Mouse (Mus musculus): ENCODE data around the gene Nxpe4. TPM values are rescaled to one million over a fixed set of nuclear protein-coding genes. Genes with fewer than 3 reads are reported as not detected.
A peak's percentile ranks its signal among the peaks of the same experiment; 100 is the strongest.
"Not testable (repeated sequence)": the region's sequence is repeated elsewhere in the genome, so short reads cannot be mapped to it uniquely, and the experiment has no call there.

Gene Nxpe4
- polyA plus RNA-seq (2015; fragmentation: Nextera tagmentation; extraction: Ambion mirVana) = 7.8 and 8.1 TPM in 2 replicates

DNA sequence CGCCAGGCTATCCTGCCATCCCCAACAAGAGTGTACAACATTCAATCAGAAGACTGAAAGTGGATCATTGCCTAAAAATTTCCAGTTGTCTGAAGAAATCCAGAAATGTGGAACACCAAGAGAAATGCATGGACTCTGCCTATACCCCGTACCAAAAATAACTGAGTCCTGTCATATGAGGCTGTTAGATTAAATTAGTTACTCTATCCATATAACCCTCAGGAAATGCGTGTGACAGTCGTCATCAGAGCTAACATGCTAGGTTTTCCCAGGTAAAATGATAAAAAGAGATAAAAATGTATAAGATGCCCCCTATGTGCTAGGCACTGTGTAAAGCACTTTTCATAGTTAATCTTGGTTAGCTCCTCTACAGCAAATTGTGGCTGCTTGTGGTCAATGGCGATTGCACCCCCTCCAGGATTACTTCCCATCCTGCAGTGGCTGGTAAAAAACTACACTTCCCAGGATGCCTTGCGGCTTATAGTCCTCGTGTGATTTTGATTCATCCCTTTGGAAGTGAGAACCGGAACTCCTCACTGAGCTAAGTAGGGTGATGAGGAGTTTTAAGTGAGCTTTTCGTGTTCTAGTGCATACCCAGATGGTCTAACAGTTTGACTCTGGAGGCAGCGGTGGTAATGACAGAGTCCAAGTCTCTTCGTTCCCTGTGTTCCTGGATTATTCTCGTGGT, at the start of gene Nxpe4:
TSS of gene Nxpe4 (plus strand) at position 519 of the 688 bp plus-strand sequence.
- H3K9ac ChIP-seq = no peak within 1 kb of the TSS
- WGBS (ENCODE audit: insufficient replicate concordance) = 24% methylated on average over 12 of the region's 12 CpGs

GRCm38 (mm10) chr9:48126815-48127214, 35.0 kb upstream of the Nxpe4 start:
- Histone ChIP-seq H3K4me1 (replicated peaks) (no peaks in the 10 kb centered on the region), H3K4me3 (replicated peaks) (no peak overlapping the region), H3K9ac (no peak overlapping the region), H3K9me3 (replicated peaks) (no peaks in the 10 kb centered on the region), H3K27ac (replicated peaks) (no peak overlapping the region), H3K36me3 (replicated peaks) (no peaks in the 10 kb centered on the region), H3K27me3 (no peaks in the 10 kb centered on the region), H3K4me2 (no peak overlapping the region)
- 16% methylated on average over 3 of the region's 3 CpGs for WGBS (ENCODE audit: insufficient replicate concordance)
- no peak for ATAC-seq (ENCODE audit: insufficient read depth)

More for the DNA sequence above, at the start of gene Nxpe4:
- Histone ChIP-seq H3K4me3 (replicated peaks) (0 out of 2 replicates have a peak within 1 kb of the TSS, but pooled peaks have one; percentile 2), H3K9me3 (replicated peaks) (no peaks in the 10 kb centered on the region), H3K27ac (replicated peaks) (no peak within 1 kb of the TSS), H3K4me2 (peak within 1 kb of the TSS; percentile 3), H3K4me1 (replicated peaks) (no peaks in the 10 kb centered on the region), H3K27me3 (no peaks in the 10 kb centered on the region), H3K36me3 (replicated peaks) (no peaks in the 10 kb centered on the region)
- no peak for ATAC-seq (ENCODE audit: insufficient read depth)

DNA sequence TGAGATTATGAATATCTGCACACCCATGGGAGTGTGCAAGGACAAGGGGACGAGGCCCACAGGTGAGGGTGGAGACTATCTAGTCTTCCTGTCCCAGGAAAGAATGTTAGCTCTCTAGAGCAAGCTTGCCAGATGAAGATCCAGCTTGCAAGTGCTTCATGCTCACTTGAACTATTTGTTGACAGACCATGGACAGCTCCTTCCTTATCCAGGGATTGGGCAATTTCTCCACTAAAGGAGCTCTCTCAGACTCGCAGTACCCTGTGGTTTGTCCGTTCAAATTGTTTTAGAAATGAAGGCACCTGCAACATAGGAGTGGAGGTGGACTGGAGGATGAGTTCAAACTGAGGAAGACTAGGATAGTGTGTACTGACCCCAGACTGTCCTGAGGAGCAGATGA, 24.3 kb upstream of the Nxpe4 start:
- Histone ChIP-seq H3K36me3 (replicated peaks) (no peaks in the 10 kb centered on the region), H3K27me3 (no peaks in the 10 kb centered on the region), H3K4me1 (replicated peaks) (no peaks in the 10 kb centered on the region), H3K4me3 (replicated peaks) (no peak overlapping the region), H3K9ac (no peak overlapping the region), H3K27ac (replicated peaks) (no peak overlapping the region), H3K9me3 (replicated peaks) (no peaks in the 10 kb centered on the region), H3K4me2 (no peak overlapping the region)
- WGBS (ENCODE audit: insufficient replicate concordance) = 13% methylated on average over 3 of the region's 3 CpGs
- no peak for ATAC-seq (ENCODE audit: insufficient read depth)

DNA sequence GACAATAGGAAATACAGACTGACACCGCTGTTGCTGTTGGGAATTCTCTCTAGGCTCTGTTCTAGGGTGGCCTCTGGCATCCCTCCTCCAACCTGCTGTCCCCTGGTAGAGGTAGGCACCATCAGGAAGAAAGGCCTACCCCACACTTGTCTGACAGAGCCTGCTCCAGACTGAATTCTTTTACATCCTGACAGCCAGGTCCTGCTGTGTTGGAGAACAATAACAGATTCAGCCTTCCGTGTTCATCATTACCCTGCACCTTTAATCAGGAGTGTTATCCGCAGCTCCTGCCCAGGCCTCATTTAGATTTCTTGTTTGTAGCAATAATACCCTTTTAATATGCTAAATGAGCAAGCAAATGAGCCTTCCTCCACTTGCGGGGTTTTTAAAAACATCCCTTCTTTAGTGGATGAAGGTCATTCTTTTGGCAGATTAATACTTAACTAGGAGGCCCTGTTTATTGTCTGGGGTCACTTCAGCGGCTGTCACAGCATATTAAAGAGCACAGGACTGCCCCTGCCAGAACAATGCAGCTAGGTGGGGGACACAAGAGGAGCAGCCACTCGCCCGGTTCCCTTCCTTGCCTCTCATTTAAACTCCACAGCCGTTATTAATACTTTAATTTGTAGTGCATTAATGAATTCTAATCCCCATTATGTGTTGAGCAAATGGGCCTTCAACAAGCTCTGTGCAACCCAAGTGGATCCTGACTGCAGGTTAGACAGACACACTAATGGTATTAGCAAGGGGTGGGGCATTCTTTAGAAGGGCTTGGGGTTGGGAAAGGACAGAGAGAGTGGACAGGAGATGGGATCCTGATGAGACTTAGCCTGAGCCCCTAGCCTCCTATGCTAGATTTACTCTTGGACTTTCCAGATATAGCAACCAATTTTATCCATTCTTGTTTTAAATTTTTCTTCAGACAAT, 21.1 kb upstream of the Nxpe4 start:
- H3K36me3 ChIP-seq (replicated peaks) = no peaks in the 10 kb centered on the region
- no peaks in the 10 kb centered on the region for H3K9me3 ChIP-seq (replicated peaks)
- WGBS (ENCODE audit: insufficient replicate concordance) = 36% methylated on average over 8 of the region's 8 CpGs
- H3K9ac ChIP-seq = no peak overlapping the region
- H3K27ac ChIP-seq (replicated peaks) = no peak overlapping the region
- no peak for ATAC-seq (ENCODE audit: insufficient read depth)
- H3K4me3 ChIP-seq (replicated peaks) = no peak overlapping the region
- H3K27me3 ChIP-seq = no peaks in the 10 kb centered on the region
- H3K4me1 ChIP-seq (replicated peaks) = no peaks in the 10 kb centered on the region
- H3K4me2 ChIP-seq = no peak overlapping the region

- WGBS (ENCODE audit: insufficient replicate concordance) = 56% methylated on average over 6 of the region's 6 CpGs
- Histone ChIP-seq H3K9me3 (replicated peaks) (no peaks in the 10 kb centered on the region), H3K4me3 (replicated peaks) (no peak overlapping the region), H3K27ac (replicated peaks) (no peak overlapping the region), H3K27me3 (no peaks in the 10 kb centered on the region), H3K4me2 (no peak overlapping the region), H3K4me1 (replicated peaks) (no peaks in the 10 kb centered on the region), H3K36me3 (replicated peaks) (no peaks in the 10 kb centered on the region), H3K9ac (no peak overlapping the region)
- ATAC-seq (ENCODE audit: insufficient read depth) = no peak
These were observed 19.2 kb upstream of the Nxpe4 start for GRCm38 (mm10) chr9:48142646-48143045.

- 64% methylated on average over 3 of the region's 3 CpGs for WGBS (ENCODE audit: insufficient replicate concordance)
- Histone ChIP-seq H3K4me2 (no peak overlapping the region), H3K4me3 (replicated peaks) (no peak overlapping the region), H3K27me3 (no peaks in the 10 kb centered on the region), H3K36me3 (replicated peaks) (no peaks in the 10 kb centered on the region), H3K9ac (no peak overlapping the region), H3K4me1 (replicated peaks) (no peaks in the 10 kb centered on the region), H3K27ac (replicated peaks) (no peak overlapping the region), H3K9me3 (replicated peaks) (no peaks in the 10 kb centered on the region)
- ATAC-seq (ENCODE audit: insufficient read depth) = no peak
These were observed 15.1 kb upstream of the Nxpe4 start for GRCm38 (mm10) chr9:48146761-48147160.

DNA sequence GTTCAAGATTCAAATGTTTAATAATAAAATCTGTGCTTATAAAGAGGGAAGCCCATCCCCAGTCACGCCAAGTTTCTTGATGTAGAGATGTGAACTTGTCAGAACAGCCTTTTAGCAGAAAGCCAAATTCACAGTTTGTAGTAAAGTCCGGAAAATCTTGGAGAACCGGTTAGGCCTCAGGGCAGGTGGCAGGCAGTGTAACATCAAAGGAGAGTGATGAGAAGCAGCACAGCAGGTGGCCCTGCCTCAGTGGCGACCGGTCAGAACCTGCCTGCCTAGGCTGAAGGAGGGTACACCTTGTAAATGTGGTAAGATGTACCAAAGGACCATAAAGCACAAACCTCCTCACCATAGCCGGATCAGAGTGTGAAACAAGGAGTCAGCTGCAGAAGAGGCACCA, 4.7 kb downstream of the Nxpe4 start:
- not testable (repeated sequence) for H3K9ac ChIP-seq; H3K36me3 ChIP-seq (replicated peaks); H3K4me1 ChIP-seq (replicated peaks); H3K27me3 ChIP-seq; H3K27ac ChIP-seq (replicated peaks); H3K4me2 ChIP-seq; H3K9me3 ChIP-seq (replicated peaks); ATAC-seq (ENCODE audit: insufficient read depth); H3K4me3 ChIP-seq (replicated peaks)
- WGBS (ENCODE audit: insufficient replicate concordance) = 50% methylated on average over 6 of the region's 6 CpGs

DNA sequence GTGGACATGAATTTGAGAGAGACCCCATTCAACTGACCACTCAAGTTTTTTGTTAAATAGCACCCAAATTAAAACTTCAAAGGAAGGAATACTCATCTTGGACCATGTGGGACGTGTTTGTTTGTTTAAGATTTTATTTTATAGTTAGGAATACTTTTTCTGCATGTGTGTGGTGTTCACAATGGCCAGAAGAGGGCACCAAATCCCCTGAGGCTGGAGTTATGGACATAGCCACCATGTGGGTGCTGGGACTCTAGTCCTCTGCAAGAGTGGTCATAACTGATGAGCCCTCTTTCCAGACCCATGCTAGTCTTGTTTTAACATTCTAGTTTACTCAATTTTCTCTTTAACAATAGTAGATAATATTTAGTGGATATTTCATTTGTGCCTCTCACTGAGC, 14.9 kb downstream of the Nxpe4 start:
- WGBS (ENCODE audit: insufficient replicate concordance) = 18% methylated on average over 1 of the region's 1 CpGs
- Histone ChIP-seq H3K9ac (no peak overlapping the region), H3K27me3 (no peaks in the 10 kb centered on the region), H3K4me1 (replicated peaks) (no peaks in the 10 kb centered on the region), H3K36me3 (replicated peaks) (no peaks in the 10 kb centered on the region), H3K9me3 (replicated peaks) (no peaks in the 10 kb centered on the region), H3K27ac (replicated peaks) (no peak overlapping the region), H3K4me2 (no peak overlapping the region), H3K4me3 (replicated peaks) (no peak overlapping the region)
- ATAC-seq (ENCODE audit: insufficient read depth) = no peak

DNA sequence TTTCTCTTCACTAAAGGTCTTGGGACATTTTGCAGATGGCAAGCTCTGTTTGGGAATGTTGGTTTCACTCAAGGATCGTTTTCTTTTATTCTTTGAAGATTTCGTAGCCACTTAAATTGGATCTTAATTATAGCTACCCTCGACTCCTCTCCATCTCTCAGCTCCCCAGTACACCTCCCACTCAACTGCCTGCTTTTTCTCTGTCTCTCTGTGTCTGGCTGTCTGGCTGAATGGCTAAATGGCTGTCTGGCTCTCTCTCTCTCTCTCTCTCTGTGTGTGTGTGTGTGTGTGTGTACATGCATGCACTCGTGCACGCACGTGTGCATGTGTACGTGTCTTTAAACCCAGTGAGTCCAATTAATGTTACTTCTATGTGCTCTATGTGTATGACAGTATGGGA, 19.5 kb downstream of the Nxpe4 start:
- Histone ChIP-seq H3K4me3 (replicated peaks) (no peak overlapping the region), H3K9me3 (replicated peaks) (no peaks in the 10 kb centered on the region), H3K9ac (no peak overlapping the region), H3K27ac (replicated peaks) (no peak overlapping the region), H3K27me3 (no peaks in the 10 kb centered on the region), H3K4me1 (replicated peaks) (no peaks in the 10 kb centered on the region), H3K4me2 (no peak overlapping the region), H3K36me3 (replicated peaks) (no peaks in the 10 kb centered on the region)
- WGBS (ENCODE audit: insufficient replicate concordance) = 64% methylated on average over 7 of the region's 7 CpGs
- no peak for ATAC-seq (ENCODE audit: insufficient read depth)

GRCm38 (mm10) chr9:48182718-48183414, 21.0 kb downstream of the Nxpe4 start:
- ATAC-seq (ENCODE audit: insufficient read depth) = no peak
- Histone ChIP-seq H3K4me3 (replicated peaks) (no peak overlapping the region), H3K27me3 (no peaks in the 10 kb centered on the region)

DNA sequence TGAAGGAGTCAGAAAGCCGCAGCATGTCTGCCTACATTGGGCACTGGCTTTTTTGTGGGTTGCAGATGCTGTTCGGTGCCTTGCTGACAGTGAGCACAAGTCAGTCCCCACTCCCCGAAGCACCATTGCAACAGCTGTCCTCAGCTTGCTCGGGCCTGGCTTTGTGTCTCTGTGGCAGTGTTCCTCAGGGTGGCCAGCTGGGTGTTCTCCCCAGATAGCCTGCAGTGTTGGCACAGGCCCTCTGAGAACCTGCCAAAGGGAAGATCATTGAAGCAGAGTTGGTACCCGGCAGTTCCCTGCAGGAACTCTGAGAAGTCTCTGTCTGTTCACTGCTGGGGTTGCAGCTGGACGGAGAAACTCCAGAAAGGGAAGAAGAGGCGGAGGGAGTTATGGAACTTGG, 22.5 kb downstream of the Nxpe4 start:
- Histone ChIP-seq H3K27me3 (no peaks in the 10 kb centered on the region), H3K4me3 (replicated peaks) (no peak overlapping the region), H3K36me3 (replicated peaks) (no peaks in the 10 kb centered on the region), H3K4me1 (replicated peaks) (no peaks in the 10 kb centered on the region), H3K9ac (no peak overlapping the region), H3K9me3 (replicated peaks) (no peaks in the 10 kb centered on the region), H3K27ac (replicated peaks) (no peak overlapping the region), H3K4me2 (no peak overlapping the region)
- 57% methylated on average over 7 of the region's 7 CpGs for WGBS (ENCODE audit: insufficient replicate concordance)
- ATAC-seq (ENCODE audit: insufficient read depth) = no peak

More at GRCm38 (mm10) chr9:48182718-48183414, 21.0 kb downstream of the Nxpe4 start:
- H3K27ac ChIP-seq (replicated peaks) = no peak overlapping the region
- no peaks in the 10 kb centered on the region for H3K36me3 ChIP-seq (replicated peaks)
- H3K9me3 ChIP-seq (replicated peaks) = no peaks in the 10 kb centered on the region
- WGBS (ENCODE audit: insufficient replicate concordance) = 60% methylated on average over 7 of the region's 7 CpGs
- H3K4me1 ChIP-seq (replicated peaks) = no peaks in the 10 kb centered on the region
- no peak overlapping the region for H3K9ac ChIP-seq
- H3K4me2 ChIP-seq = no peak overlapping the region

All from liver, embryonic 15.5 days (tissue).